Mouse (Mus musculus): ENCODE measurements around the gene Stard9. TPM values are rescaled to one million over a fixed set of nuclear protein-coding genes. Genes with fewer than 3 reads are reported as not detected.

Gene Stard9
- polyA plus RNA-seq, 1 experiment = 34.7 TPM

DNA sequence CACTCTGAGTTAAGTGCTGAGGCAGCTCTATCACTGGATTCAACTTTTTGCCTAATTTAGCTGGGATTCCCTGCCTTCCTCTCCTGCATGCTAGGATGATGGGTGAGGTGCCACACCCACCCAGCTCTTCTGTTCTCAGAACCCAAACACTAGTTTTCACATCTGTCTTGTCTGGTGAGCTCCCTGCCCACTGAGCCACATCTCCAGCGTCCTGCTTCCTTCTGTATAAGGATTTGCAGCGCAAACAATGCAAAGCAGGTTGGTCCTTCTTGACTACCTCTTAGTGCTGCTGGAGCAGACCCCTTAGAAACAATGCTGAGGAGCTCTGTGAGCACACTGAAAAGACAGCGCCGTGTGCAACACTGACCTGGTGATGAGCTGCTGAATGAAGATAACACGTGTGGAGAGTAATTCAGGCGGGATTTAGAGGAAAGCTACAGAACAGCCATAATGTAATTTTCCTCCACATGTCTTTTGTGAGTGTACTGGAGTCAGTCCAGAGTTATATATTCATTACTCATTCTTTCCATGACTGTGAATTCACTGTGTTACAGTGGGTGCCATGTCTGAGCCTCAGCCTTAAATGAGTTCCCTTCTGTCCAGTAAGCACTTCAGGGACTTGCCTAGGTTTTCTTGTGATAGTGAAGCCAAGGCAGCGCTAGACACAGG is 23.5 kb downstream of the Stard9 start:
- 37% methylated on average over 7 of the region's 7 CpGs for WGBS
- TF ChIP-seq CTCF (IDR thresholded peaks at IDR 0.05; ENCODE audit: insufficient read depth, low read length) (no peak), POLR2A (IDR thresholded peaks at IDR 0.05; ENCODE audit: borderline replicate concordance, extremely low read depth, low read depth, low read length) (no peak)
- no peak for DNase-seq
- peaks cover 14% of the 10 kb centered on the region for H3K4me1 ChIP-seq (ENCODE audit: control insufficient read depth, insufficient read depth, low read length)
- H3K4me3 ChIP-seq (replicated peaks; ENCODE audit: extremely low read depth, low read depth, low read length) = no peak overlapping the region

DNA sequence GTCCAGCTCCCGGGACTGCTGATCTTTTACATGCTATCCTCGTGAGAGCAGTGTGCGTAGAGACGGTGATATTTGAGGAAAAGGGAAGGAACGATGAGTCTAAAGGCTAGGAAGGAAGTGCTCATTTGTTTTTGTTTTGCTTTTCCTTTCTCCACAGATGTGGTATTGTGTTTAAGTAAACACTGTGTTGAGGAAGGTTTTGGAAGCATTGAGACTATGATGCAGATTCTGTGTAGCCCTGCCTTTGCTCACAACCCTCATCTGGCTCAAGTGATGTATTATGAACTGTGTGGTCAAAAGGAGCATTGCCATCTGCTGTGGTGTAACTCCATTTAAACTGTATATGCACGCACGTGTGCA is 24.0 kb downstream of the Stard9 start:
- Histone ChIP-seq H3K4me1 (ENCODE audit: control insufficient read depth, insufficient read depth, low read length) (peaks cover 14% of the 10 kb centered on the region), H3K4me3 (replicated peaks; ENCODE audit: extremely low read depth, low read depth, low read length) (no peak overlapping the region)
- DNase-seq = no peak
- TF ChIP-seq POLR2A (IDR thresholded peaks at IDR 0.05; ENCODE audit: borderline replicate concordance, extremely low read depth, low read depth, low read length) (no peak), CTCF (IDR thresholded peaks at IDR 0.05; ENCODE audit: insufficient read depth, low read length) (no peak)
- 34% methylated on average over 7 of the region's 7 CpGs for WGBS

DNA sequence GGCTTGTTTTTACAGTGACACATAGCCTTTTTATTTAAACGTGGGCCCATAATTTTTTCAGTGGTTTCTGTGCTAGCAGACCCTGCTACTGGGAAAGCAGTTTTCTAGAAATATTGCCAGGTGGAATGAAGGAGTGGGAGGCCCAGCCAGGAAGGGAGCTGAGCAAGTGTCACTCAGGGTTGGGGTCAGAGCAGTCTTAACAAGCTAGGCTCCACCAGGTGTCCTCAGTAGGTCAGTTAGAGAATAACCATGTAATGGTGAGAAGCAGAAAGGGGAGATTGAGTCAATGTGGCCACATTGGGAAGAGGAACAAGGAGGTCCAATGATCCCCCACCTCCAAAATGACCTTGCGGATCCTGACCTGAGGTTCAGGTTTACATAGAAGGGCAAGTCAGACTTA is 25.8 kb downstream of the Stard9 start:
- no peak overlapping the region for H3K4me3 ChIP-seq (replicated peaks; ENCODE audit: extremely low read depth, low read depth, low read length)
- no peak for DNase-seq
- H3K4me1 ChIP-seq (ENCODE audit: control insufficient read depth, insufficient read depth, low read length) = peaks cover 21% of the 10 kb centered on the region
- WGBS = 80% methylated on average over 2 of the region's 2 CpGs
- TF ChIP-seq POLR2A (IDR thresholded peaks at IDR 0.05; ENCODE audit: borderline replicate concordance, extremely low read depth, low read depth, low read length) = no peak

DNA sequence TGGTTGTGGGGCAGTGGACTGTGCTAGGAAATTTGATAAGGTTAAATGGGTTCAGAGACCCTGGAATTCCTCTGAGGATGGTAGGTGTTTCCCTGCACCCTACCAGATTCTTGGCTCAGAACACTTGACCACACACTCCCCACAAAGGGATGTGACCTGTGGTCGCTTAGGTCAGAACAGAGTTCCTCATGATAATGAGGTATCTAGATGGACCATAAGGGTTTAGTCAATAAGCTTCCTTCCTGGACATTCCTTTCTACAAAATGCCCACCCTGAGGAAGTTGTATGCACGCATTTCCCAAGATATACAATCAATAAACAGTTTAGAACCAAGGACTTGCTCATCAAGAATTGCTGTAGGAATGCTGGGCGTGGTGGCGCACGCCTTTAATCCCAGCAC is 27.0 kb downstream of the Stard9 start:
- Histone ChIP-seq H3K4me1 (ENCODE audit: control insufficient read depth, insufficient read depth, low read length) (peaks cover 28% of the 10 kb centered on the region), H3K4me3 (replicated peaks; ENCODE audit: extremely low read depth, low read depth, low read length) (no peak overlapping the region)
- TF ChIP-seq POLR2A (IDR thresholded peaks at IDR 0.05; ENCODE audit: borderline replicate concordance, extremely low read depth, low read depth, low read length) = no peak
- TF ChIP-seq CTCF (IDR thresholded peaks at IDR 0.05; ENCODE audit: insufficient read depth, low read length) = no peak
- no peak for DNase-seq
- 68% methylated on average over 5 of the region's 5 CpGs for WGBS

DNA sequence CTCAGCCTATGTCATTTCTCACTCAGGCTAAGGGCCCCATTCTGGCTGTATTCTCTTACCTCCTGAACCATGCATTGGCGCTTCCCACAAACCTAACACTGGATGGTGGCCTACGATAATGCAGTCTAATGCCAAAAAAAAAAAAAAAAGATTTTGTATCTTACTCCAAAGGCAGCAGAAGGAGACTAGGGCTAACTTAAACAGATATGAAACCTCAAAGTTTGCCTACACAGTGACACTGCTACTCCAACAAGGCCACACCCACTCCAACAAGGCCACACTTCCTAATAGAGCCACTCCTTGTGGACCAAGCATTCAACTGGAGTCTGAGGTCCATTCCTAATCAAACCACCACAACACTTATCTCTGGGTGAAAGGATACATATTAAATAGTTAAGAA is 27.8 kb downstream of the Stard9 start:
- Histone ChIP-seq H3K4me1 (ENCODE audit: control insufficient read depth, insufficient read depth, low read length) (peaks cover 31% of the 10 kb centered on the region), H3K4me3 (replicated peaks; ENCODE audit: extremely low read depth, low read depth, low read length) (no peak overlapping the region)
- TF ChIP-seq POLR2A (IDR thresholded peaks at IDR 0.05; ENCODE audit: borderline replicate concordance, extremely low read depth, low read depth, low read length) = no peak
- TF ChIP-seq CTCF (IDR thresholded peaks at IDR 0.05; ENCODE audit: insufficient read depth, low read length) = no peak
- no peak for DNase-seq
- 90% methylated on average over 2 of the region's 2 CpGs for WGBS

DNA sequence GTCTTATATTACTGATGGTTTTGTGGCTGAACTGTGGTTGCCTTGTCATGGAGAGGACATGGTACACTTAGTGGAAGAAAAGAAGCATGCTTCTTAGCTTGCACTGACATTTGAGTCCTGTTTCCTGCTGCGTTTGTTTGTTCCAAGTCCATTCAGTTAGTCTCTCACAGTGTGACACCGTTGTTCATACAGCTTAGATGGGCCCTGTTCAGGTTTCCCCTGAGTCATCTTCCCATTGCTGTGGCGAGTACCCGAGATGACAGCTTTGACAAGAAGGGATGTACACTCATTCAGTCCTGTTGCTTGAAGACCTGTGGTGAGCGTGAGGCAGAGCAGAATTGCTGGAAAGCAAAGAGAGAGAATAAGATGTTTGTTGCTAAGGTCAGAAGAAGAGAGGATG is 29.6 kb downstream of the Stard9 start:
- peaks cover 24% of the 10 kb centered on the region for H3K4me1 ChIP-seq (ENCODE audit: control insufficient read depth, insufficient read depth, low read length)
- WGBS = 36% methylated on average over 5 of the region's 5 CpGs
- no peak for DNase-seq
- H3K4me3 ChIP-seq (replicated peaks; ENCODE audit: extremely low read depth, low read depth, low read length) = no peak overlapping the region
- no peak for TF ChIP-seq POLR2A (IDR thresholded peaks at IDR 0.05; ENCODE audit: borderline replicate concordance, extremely low read depth, low read depth, low read length)
- no peak for TF ChIP-seq CTCF (IDR thresholded peaks at IDR 0.05; ENCODE audit: insufficient read depth, low read length)

DNA sequence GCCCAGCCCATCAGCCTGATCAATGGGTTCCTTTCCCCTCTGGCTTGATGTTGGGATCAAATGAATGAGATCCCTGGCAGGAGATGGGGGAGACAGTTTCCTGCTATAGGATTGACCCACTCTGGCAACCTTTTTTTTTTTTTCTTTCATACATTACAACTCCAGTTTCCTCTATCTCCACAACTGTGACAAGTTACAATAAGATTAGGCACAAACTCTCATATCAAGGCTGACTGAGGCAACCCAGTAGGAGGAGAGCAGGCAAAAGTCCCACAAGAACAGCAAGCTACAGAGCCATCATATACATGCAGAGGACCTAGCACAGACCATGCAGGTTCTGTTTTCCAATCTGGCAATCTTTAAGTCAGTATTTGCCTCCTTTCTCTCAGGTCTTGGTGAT is 30.4 kb downstream of the Stard9 start:
- TF ChIP-seq CTCF (IDR thresholded peaks at IDR 0.05; ENCODE audit: insufficient read depth, low read length) = no peak
- TF ChIP-seq POLR2A (IDR thresholded peaks at IDR 0.05; ENCODE audit: borderline replicate concordance, extremely low read depth, low read depth, low read length) = no peak
- no peak for DNase-seq

DNA sequence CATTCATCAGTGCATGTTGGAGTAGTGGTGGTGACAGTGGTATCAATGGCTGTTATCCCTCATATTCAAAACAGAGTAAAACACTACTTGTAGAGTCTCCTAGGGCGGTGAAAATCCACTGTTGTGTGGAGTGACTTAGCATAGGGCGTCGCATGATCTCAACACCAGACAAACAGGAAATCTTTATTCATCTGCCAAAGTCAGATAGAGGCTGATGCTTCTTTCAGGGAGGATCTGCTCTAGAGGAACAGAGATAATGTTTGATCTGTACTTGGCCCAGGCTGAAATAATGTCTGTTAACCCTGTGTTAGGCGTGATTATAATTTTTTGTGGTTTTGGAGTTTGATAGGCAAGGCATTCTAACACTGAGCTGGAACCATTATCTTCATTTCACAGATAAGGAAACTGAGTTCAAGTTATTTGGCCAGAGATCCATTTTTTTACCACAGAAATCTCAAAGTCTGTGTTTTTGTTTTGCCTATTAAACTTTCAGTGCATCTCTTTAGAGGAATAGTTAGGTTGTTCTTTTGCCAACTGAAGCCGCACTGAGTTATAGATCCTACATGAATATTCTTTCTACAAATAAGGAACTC is 31.7 kb downstream of the Stard9 start:
- H3K4me1 ChIP-seq (ENCODE audit: control insufficient read depth, insufficient read depth, low read length) = peaks cover 27% of the 10 kb centered on the region
- no peak for DNase-seq
- no peak overlapping the region for H3K4me3 ChIP-seq (replicated peaks; ENCODE audit: extremely low read depth, low read depth, low read length)
- 36% methylated on average over 5 of the region's 5 CpGs for WGBS
- TF ChIP-seq CTCF (IDR thresholded peaks at IDR 0.05; ENCODE audit: insufficient read depth, low read length) = no peak
- no peak for TF ChIP-seq POLR2A (IDR thresholded peaks at IDR 0.05; ENCODE audit: borderline replicate concordance, extremely low read depth, low read depth, low read length)

More for the DNA sequence above, 30.4 kb downstream of the Stard9 start:
- Histone ChIP-seq H3K4me3 (replicated peaks; ENCODE audit: extremely low read depth, low read depth, low read length) (no peak overlapping the region), H3K4me1 (ENCODE audit: control insufficient read depth, insufficient read depth, low read length) (peaks cover 27% of the 10 kb centered on the region)

DNA sequence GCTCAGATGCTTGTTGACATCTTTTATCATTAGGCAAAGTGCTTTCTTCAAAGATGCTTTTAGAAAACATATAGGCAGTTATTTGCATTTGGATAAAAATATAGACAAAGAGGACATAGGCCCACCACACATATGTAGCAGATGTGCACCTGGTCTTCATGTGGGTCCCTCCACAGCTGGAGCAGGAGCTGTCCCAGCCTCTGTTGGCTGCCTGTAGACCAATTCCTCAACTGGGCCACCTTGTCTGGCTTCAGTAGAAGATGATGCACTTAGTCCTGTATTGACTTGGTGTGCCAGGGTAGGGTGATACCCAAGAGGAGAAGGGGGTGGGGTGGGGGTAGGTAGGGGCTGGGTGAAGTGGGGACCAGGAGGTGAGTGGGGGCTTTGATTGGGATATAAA is 33.8 kb downstream of the Stard9 start:
- no peak for TF ChIP-seq POLR2A (IDR thresholded peaks at IDR 0.05; ENCODE audit: borderline replicate concordance, extremely low read depth, low read depth, low read length)
- TF ChIP-seq CTCF (IDR thresholded peaks at IDR 0.05; ENCODE audit: insufficient read depth, low read length) = no peak
- H3K4me3 ChIP-seq (replicated peaks; ENCODE audit: extremely low read depth, low read depth, low read length) = no peak overlapping the region
- peaks cover 27% of the 10 kb centered on the region for H3K4me1 ChIP-seq (ENCODE audit: control insufficient read depth, insufficient read depth, low read length)
- DNase-seq = no peak

DNA sequence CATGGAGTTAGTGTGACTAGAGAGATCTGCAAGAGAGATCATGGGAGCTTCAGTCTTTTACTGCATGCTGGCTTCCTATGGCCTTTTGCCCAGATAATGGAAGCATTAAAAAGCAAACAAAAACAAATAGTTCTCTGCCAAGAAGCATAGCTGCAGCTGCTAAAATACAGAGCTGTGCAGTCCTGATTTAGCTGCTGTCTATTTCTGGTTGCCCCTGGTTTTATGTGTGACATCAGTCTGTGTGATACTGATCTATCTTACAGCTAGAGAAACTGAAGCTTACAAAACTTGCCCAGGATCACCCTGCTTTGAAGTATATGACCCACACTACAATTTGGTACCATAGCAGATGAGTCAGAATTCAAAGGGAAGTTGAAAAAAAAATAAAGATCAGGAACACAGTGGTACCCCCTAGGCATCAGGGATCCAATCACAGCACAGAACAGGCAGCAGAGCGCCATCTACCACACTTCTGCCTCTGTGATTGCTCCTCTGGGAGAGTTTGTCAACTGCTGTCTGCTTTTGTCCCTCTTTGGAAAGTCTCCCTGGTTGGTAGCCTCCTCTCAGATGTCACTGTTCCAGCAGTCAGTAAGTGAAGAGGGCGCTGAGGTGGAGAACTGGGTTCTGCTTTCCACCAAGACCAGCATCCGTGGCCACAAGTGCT is 34.7 kb downstream of the Stard9 start:
- TF ChIP-seq CTCF (IDR thresholded peaks at IDR 0.05; ENCODE audit: insufficient read depth, low read length) (0 out of 2 replicates have a peak, but pooled peaks have one; percentile 3), POLR2A (IDR thresholded peaks at IDR 0.05; ENCODE audit: borderline replicate concordance, extremely low read depth, low read depth, low read length) (no peak)
- no peak overlapping the region for H3K4me3 ChIP-seq (replicated peaks; ENCODE audit: extremely low read depth, low read depth, low read length)
- DNase-seq = no peak
- peaks cover 24% of the 10 kb centered on the region for H3K4me1 ChIP-seq (ENCODE audit: control insufficient read depth, insufficient read depth, low read length)
- 59% methylated on average over 3 of the region's 3 CpGs for WGBS

Data from lung, adult 2 months (tissue).